Mouse (Mus musculus): Measurements from ENCODE around the gene Mrpl17.

DNA sequence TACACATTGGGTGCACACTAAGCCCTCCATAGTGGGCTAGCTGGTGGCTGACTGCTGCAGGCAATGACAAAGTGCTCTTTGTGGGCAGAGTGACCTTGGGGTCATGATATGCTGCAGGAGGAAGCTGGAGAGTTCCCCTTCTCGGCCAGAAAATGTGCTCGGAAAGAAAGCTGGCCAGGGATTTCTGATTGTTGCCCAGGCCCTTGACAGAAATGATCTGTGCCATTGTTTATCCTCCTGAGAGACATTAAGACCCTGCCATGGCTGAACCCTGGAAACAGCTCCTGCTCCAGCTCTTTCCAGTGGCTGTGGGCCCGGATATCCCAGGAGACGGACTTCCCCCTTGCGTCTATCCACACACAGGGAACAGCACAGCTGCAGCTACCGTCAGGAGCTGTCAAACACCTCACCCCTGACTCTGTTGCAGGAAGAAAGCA lies 43.2 kb downstream of the Mrpl17 start:
- TF ChIP-seq POLR2A (IDR thresholded peaks at IDR 0.05; ENCODE audit: insufficient read length, low read depth) (no peak), SRF (IDR thresholded peaks at IDR 0.05; ENCODE audit: control insufficient read depth, insufficient read length, low read depth) (no peak)

Data from myocyte (in vitro differentiated cells).